Mouse (Mus musculus) layer of hippocampus, adult 9-11 months (tissue): ENCODE measurements around the gene Shox2.

ENCODE experiments used
- DNase-seq: peaks from one replicate; pipeline ENCODE4 v3.0.0; 2022

Shox2 gene

GRCm38 (mm10) chr3:66959972-66960371, 21.6 kb downstream of the Shox2 start:
- DNase-seq: no peak

- no peak for DNase-seq
Observed at GRCm38 (mm10) chr3:66955126-66955525, 26.4 kb downstream of the Shox2 start.

- no peak for DNase-seq
Observed at GRCm38 (mm10) chr3:66939675-66940074, 41.9 kb downstream of the Shox2 start.

DNA sequence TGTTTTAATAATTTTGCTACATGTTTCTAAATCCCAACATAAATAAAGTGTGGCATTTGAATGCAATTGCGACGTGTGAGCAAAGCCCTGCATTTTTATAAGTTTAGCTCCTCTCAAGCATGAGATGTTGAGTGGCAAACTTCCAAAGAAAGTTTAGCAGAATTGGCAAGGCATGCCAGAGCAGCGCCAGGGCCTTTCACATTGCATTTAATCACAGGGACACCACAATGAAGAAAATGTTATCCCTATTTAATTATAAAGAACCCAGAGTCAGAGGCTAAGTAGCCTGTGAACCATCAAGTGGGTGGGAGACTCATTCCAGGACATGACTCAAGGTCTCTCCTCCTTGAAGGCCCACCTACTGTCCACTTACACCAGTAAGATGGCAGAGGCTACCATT, 59.1 kb downstream of the Shox2 start:
- DNase-seq: no peak
